Mouse (Mus musculus): ENCODE results near the gene Hipk2. TPM values are rescaled to one million over a fixed set of nuclear protein-coding genes. Genes with fewer than 3 reads are reported as not detected.

Gene Hipk2
- polyA plus RNA-seq, 1 experiment, result 34.3 TPM

- Histone ChIP-seq H3K27ac (ENCODE audit: insufficient read depth, low read length) (no peak overlapping the region), H3K4me3 (replicated peaks; ENCODE audit: insufficient read depth, low read depth, low read length) (no peak overlapping the region), H3K27me3 (ENCODE audit: control insufficient read depth, insufficient read depth, low read length) (no peaks in the 10 kb centered on the region), H3K4me1 (ENCODE audit: control insufficient read depth, insufficient read depth, low read length) (no peaks in the 10 kb centered on the region)
- peak in 1 of 2 experiments; percentile 28 for DNase-seq
- WGBS, result 45% methylated on average over 6 of the region's 6 CpGs
- TF ChIP-seq POLR2A (IDR thresholded peaks at IDR 0.05; ENCODE audit: borderline replicate concordance, insufficient read depth, low read length) (no peak), CTCF (IDR thresholded peaks at IDR 0.05; ENCODE audit: borderline replicate concordance, insufficient read depth, low read depth, low read length) (no peak)
Measured at GRCm38 (mm10) chr6:38702810-38703399, 173.1 kb downstream of the Hipk2 start.

GRCm38 (mm10) chr6:38701421-38701820 is 174.5 kb downstream of the Hipk2 start:
- TF ChIP-seq CTCF (IDR thresholded peaks at IDR 0.05; ENCODE audit: borderline replicate concordance, insufficient read depth, low read depth, low read length) (no peak), POLR2A (IDR thresholded peaks at IDR 0.05; ENCODE audit: borderline replicate concordance, insufficient read depth, low read length) (no peak)
- Histone ChIP-seq H3K4me3 (replicated peaks; ENCODE audit: insufficient read depth, low read depth, low read length) (no peak overlapping the region), H3K4me1 (ENCODE audit: control insufficient read depth, insufficient read depth, low read length) (no peaks in the 10 kb centered on the region), H3K27ac (ENCODE audit: insufficient read depth, low read length) (no peak overlapping the region), H3K27me3 (ENCODE audit: control insufficient read depth, insufficient read depth, low read length) (no peaks in the 10 kb centered on the region)
- no peak for DNase-seq
- 65% methylated on average over 2 of the region's 2 CpGs for WGBS

- Histone ChIP-seq H3K4me3 (replicated peaks; ENCODE audit: insufficient read depth, low read depth, low read length) (no peak overlapping the region), H3K27ac (ENCODE audit: insufficient read depth, low read length) (no peak overlapping the region), H3K4me1 (ENCODE audit: control insufficient read depth, insufficient read depth, low read length) (no peaks in the 10 kb centered on the region), H3K27me3 (ENCODE audit: control insufficient read depth, insufficient read depth, low read length) (no peaks in the 10 kb centered on the region)
- no peak for DNase-seq
- TF ChIP-seq CTCF (IDR thresholded peaks at IDR 0.05; ENCODE audit: borderline replicate concordance, insufficient read depth, low read depth, low read length) (no peak), POLR2A (IDR thresholded peaks at IDR 0.05; ENCODE audit: borderline replicate concordance, insufficient read depth, low read length) (no peak)
- WGBS, result 94% methylated on average over 18 of the region's 18 CpGs
Measured at GRCm38 (mm10) chr6:38698233-38698889, 177.6 kb downstream of the Hipk2 start.

- Histone ChIP-seq H3K27ac (ENCODE audit: insufficient read depth, low read length) (no peak overlapping the region), H3K27me3 (ENCODE audit: control insufficient read depth, insufficient read depth, low read length) (no peaks in the 10 kb centered on the region), H3K4me3 (replicated peaks; ENCODE audit: insufficient read depth, low read depth, low read length) (no peak overlapping the region), H3K4me1 (ENCODE audit: control insufficient read depth, insufficient read depth, low read length) (no peaks in the 10 kb centered on the region)
- no peak for DNase-seq
- TF ChIP-seq POLR2A (IDR thresholded peaks at IDR 0.05; ENCODE audit: borderline replicate concordance, insufficient read depth, low read length) (no peak), CTCF (IDR thresholded peaks at IDR 0.05; ENCODE audit: borderline replicate concordance, insufficient read depth, low read depth, low read length) (no peak)
- WGBS, result 70% methylated on average over 9 of the region's 9 CpGs
Measured at GRCm38 (mm10) chr6:38696570-38696969, 179.4 kb downstream of the Hipk2 start.

GRCm38 (mm10) chr6:38695380-38696054 is 180.4 kb downstream of the Hipk2 start:
- no peak overlapping the region for H3K27ac ChIP-seq (ENCODE audit: insufficient read depth, low read length)
- TF ChIP-seq POLR2A (IDR thresholded peaks at IDR 0.05; ENCODE audit: borderline replicate concordance, insufficient read depth, low read length) (no peak), CTCF (IDR thresholded peaks at IDR 0.05; ENCODE audit: borderline replicate concordance, insufficient read depth, low read depth, low read length) (peak; percentile 84)
- no peaks in the 10 kb centered on the region for H3K4me1 ChIP-seq (ENCODE audit: control insufficient read depth, insufficient read depth, low read length)
- WGBS, result 25% methylated on average over 9 of the region's 9 CpGs
- H3K4me3 ChIP-seq (replicated peaks; ENCODE audit: insufficient read depth, low read depth, low read length), result no peak overlapping the region
- no peaks in the 10 kb centered on the region for H3K27me3 ChIP-seq (ENCODE audit: control insufficient read depth, insufficient read depth, low read length)
- peak; percentile 73 to 80 for DNase-seq

GRCm38 (mm10) chr6:38692556-38692955 is 183.4 kb downstream of the Hipk2 start:
- Histone ChIP-seq H3K27me3 (ENCODE audit: control insufficient read depth, insufficient read depth, low read length) (no peaks in the 10 kb centered on the region), H3K27ac (ENCODE audit: insufficient read depth, low read length) (no peak overlapping the region), H3K4me1 (ENCODE audit: control insufficient read depth, insufficient read depth, low read length) (no peaks in the 10 kb centered on the region), H3K4me3 (replicated peaks; ENCODE audit: insufficient read depth, low read depth, low read length) (no peak overlapping the region)
- DNase-seq, result no peak
- 94% methylated on average over 6 of the region's 6 CpGs for WGBS
- TF ChIP-seq POLR2A (IDR thresholded peaks at IDR 0.05; ENCODE audit: borderline replicate concordance, insufficient read depth, low read length) (no peak), CTCF (IDR thresholded peaks at IDR 0.05; ENCODE audit: borderline replicate concordance, insufficient read depth, low read depth, low read length) (no peak)

GRCm38 (mm10) chr6:38691052-38691451 is 184.9 kb downstream of the Hipk2 start:
- DNase-seq, result no peak
- no peaks in the 10 kb centered on the region for H3K4me1 ChIP-seq (ENCODE audit: control insufficient read depth, insufficient read depth, low read length)

More at GRCm38 (mm10) chr6:38691052-38691451, 184.9 kb downstream of the Hipk2 start:
- Histone ChIP-seq H3K4me3 (replicated peaks; ENCODE audit: insufficient read depth, low read depth, low read length) (no peak overlapping the region), H3K27me3 (ENCODE audit: control insufficient read depth, insufficient read depth, low read length) (no peaks in the 10 kb centered on the region), H3K27ac (ENCODE audit: insufficient read depth, low read length) (no peak overlapping the region)
- TF ChIP-seq CTCF (IDR thresholded peaks at IDR 0.05; ENCODE audit: borderline replicate concordance, insufficient read depth, low read depth, low read length), result no peak
- TF ChIP-seq POLR2A (IDR thresholded peaks at IDR 0.05; ENCODE audit: borderline replicate concordance, insufficient read depth, low read length), result no peak
- WGBS, result 91% methylated on average over 5 of the region's 5 CpGs

Measured in cerebellum, adult 2 months (tissue).